Comparison of ENCODE assay signal across 12 mouse cellular contexts in genomic region chr1:157280781-157281180, GRCm38 (mm10).
DNase-seq lines count a peak whose midpoint lies in the region; ATAC-seq and TF ChIP-seq lines count a peak whose summit lies in the region.
"Had no signal": no experiment of that assay in that cellular context is flagged by ENCODE, and none has a peak within 500 bp of the region (broad histone marks: within the 10 kb centered on the region; RNA-seq: fewer than 3 reads in every experiment).

No protein-coding gene starts in this region.

- TF ChIP-seq CTCF in intestine, postnatal 0 days (IDR thresholded peaks at IDR 0.05; ENCODE audit: low read depth), result peak; percentile 52

- H3K9ac ChIP-seq in intestine, postnatal 0 days (ENCODE audit: low read depth, low read length), result no peak overlapping the region
- H3K9ac ChIP-seq in intestine, embryonic 16.5 days (ENCODE audit: low read depth, low read length), result no peak overlapping the region
- H3K9ac ChIP-seq in midbrain, embryonic 14.5 days (replicated peaks; ENCODE audit: low read length), result no peak overlapping the region
- H3K9ac ChIP-seq in midbrain, embryonic 16.5 days (ENCODE audit: low read depth, low read length), result no peak overlapping the region
- H3K9ac ChIP-seq: embryonic facial prominence, embryonic 15.5 days; liver, embryonic 13.5 days had no signal

- H3K27ac ChIP-seq in intestine, postnatal 0 days (ENCODE audit: low read depth, low read length), result no peak overlapping the region
- no peak overlapping the region for H3K27ac ChIP-seq in intestine, embryonic 16.5 days (ENCODE audit: low read length)
- no peak overlapping the region for H3K27ac ChIP-seq in midbrain, embryonic 14.5 days (replicated peaks; ENCODE audit: low read depth, low read length)
- no peak overlapping the region for H3K27ac ChIP-seq in midbrain, embryonic 16.5 days (ENCODE audit: low read length)
- H3K27ac ChIP-seq: embryonic facial prominence, embryonic 15.5 days; liver, embryonic 13.5 days had no signal

- no peaks in the 10 kb centered on the region for H3K27me3 ChIP-seq in intestine, postnatal 0 days (replicated peaks; ENCODE audit: control insufficient read depth, insufficient read depth, low read length)
- H3K27me3 ChIP-seq in intestine, embryonic 16.5 days (replicated peaks; ENCODE audit: control insufficient read depth, insufficient read depth, low read length), result no peaks in the 10 kb centered on the region
- no peaks in the 10 kb centered on the region for H3K27me3 ChIP-seq in midbrain, embryonic 14.5 days (ENCODE audit: control insufficient read depth, insufficient read depth, low read length)
- H3K27me3 ChIP-seq in midbrain, embryonic 16.5 days (ENCODE audit: control insufficient read depth, insufficient read depth, low read depth, low read length), result no peaks in the 10 kb centered on the region
- H3K27me3 ChIP-seq: embryonic facial prominence, embryonic 15.5 days; liver, embryonic 13.5 days had no signal

- peak; percentile 13 for DNase-seq in cerebellum, adult 9-10 months
- DNase-seq in midbrain, embryonic 14.5 days, result peak; percentile 80
- no peak for DNase-seq in right cerebral cortex, postnatal 10 days (ENCODE audit: low spot score in 2 of 2)
- no peak for DNase-seq in adrenal gland, adult 8-10 months
- DNase-seq: cerebellum, adult 11 months; layer of hippocampus, adult 9-11 months; liver, embryonic 13.5 days had no signal

- H3K4me1 ChIP-seq in intestine, postnatal 0 days (replicated peaks; ENCODE audit: control insufficient read depth, insufficient read depth, low read length), result no peaks in the 10 kb centered on the region
- no peaks in the 10 kb centered on the region for H3K4me1 ChIP-seq in intestine, embryonic 16.5 days (ENCODE audit: control insufficient read depth, insufficient read depth, low read length)
- H3K4me1 ChIP-seq in midbrain, embryonic 14.5 days (ENCODE audit: control insufficient read depth, insufficient read depth, low read length), result no peaks in the 10 kb centered on the region
- H3K4me1 ChIP-seq in midbrain, embryonic 16.5 days (ENCODE audit: control insufficient read depth, insufficient read depth, low read length), result 0 out of 2 replicates have a peak, but pooled peaks cover 2% of the 10 kb centered on the region
- H3K4me1 ChIP-seq: embryonic facial prominence, embryonic 15.5 days; liver, embryonic 13.5 days had no signal

- H3K9me3 ChIP-seq in intestine, postnatal 0 days (ENCODE audit: control insufficient read depth), result no peaks in the 10 kb centered on the region
- no peaks in the 10 kb centered on the region for H3K9me3 ChIP-seq in intestine, embryonic 16.5 days (ENCODE audit: control insufficient read depth, low read length)
- no peaks in the 10 kb centered on the region for H3K9me3 ChIP-seq in midbrain, embryonic 14.5 days (ENCODE audit: control insufficient read depth, low read length)
- H3K9me3 ChIP-seq in midbrain, embryonic 16.5 days (replicated peaks; ENCODE audit: control insufficient read depth, low read length, poor library complexity, severe bottlenecking), result no peaks in the 10 kb centered on the region
- H3K9me3 ChIP-seq: embryonic facial prominence, embryonic 15.5 days; liver, embryonic 13.5 days had no signal

- H3K4me3 ChIP-seq in intestine, postnatal 0 days (ENCODE audit: low read depth, low read length), result no peak overlapping the region
- no peak overlapping the region for H3K4me3 ChIP-seq in intestine, embryonic 16.5 days (ENCODE audit: low read length)
- no peak overlapping the region for H3K4me3 ChIP-seq in midbrain, embryonic 14.5 days (replicated peaks; ENCODE audit: low read depth, low read length)
- no peak overlapping the region for H3K4me3 ChIP-seq in midbrain, embryonic 16.5 days (ENCODE audit: low read depth, low read length)
- H3K4me3 ChIP-seq: embryonic facial prominence, embryonic 15.5 days; liver, embryonic 13.5 days had no signal

- ATAC-seq in cerebellum, adult (ENCODE audit: insufficient number of reproducible peaks, low FRiP score, low TSS enrichment), result no peak
- no peak for ATAC-seq in intestine, postnatal 0 days
- ATAC-seq in intestine, embryonic 16.5 days, result no peak
- no peak for ATAC-seq in midbrain, embryonic 14.5 days (ENCODE audit: low FRiP score, low TSS enrichment)
- no peak for ATAC-seq in midbrain, embryonic 16.5 days

- no peak overlapping the region for H3K4me2 ChIP-seq in intestine, postnatal 0 days (replicated peaks; ENCODE audit: low read depth)
- no peak overlapping the region for H3K4me2 ChIP-seq in intestine, embryonic 16.5 days (ENCODE audit: low read depth, low read length)
- H3K4me2 ChIP-seq in midbrain, embryonic 14.5 days (ENCODE audit: low read length), result no peak overlapping the region
- no peak overlapping the region for H3K4me2 ChIP-seq in midbrain, embryonic 16.5 days (ENCODE audit: low read length)
- H3K4me2 ChIP-seq: embryonic facial prominence, embryonic 15.5 days; liver, embryonic 13.5 days had no signal

- no peaks in the 10 kb centered on the region for H3K36me3 ChIP-seq in intestine, postnatal 0 days (ENCODE audit: control insufficient read depth, insufficient read depth)
- H3K36me3 ChIP-seq in intestine, embryonic 16.5 days (ENCODE audit: control insufficient read depth, insufficient read depth, low read length), result no peaks in the 10 kb centered on the region
- H3K36me3 ChIP-seq in midbrain, embryonic 14.5 days (ENCODE audit: control insufficient read depth, insufficient read depth, low read length), result no peaks in the 10 kb centered on the region
- H3K36me3 ChIP-seq in midbrain, embryonic 16.5 days (ENCODE audit: control insufficient read depth, insufficient read depth, low read length), result no peaks in the 10 kb centered on the region
- H3K36me3 ChIP-seq: embryonic facial prominence, embryonic 15.5 days; liver, embryonic 13.5 days had no signal

Comparison
In these comparisons a context has a peak if more than half of its experiments do, and no peak if none do; other contexts are left out.
1. DNase-seq: peak in cerebellum, adult 9-10 months (single experiment) and midbrain, embryonic 14.5 days (single experiment); none in right cerebral cortex, postnatal 10 days (0 of 2) and adrenal gland, adult 8-10 months (single experiment).